Mouse (Mus musculus) MEL (cell line): ENCODE results near the gene Tia1. TPM values are rescaled to one million over a fixed set of nuclear protein-coding genes. Genes with fewer than 3 reads are reported as not detected.

Experiments used
- DNase-seq: peaks from one replicate; pipeline ENCODE4 v3.0.0; 2011; ENCODE audit warnings: low read depth, low spot score
- H3K27ac ChIP-seq: 2 replicates; pipeline ENCODE4 v1.5.1; 2012; ENCODE audit warnings: low read depth, mild to moderate bottlenecking, control low read depth, low read length, moderate library complexity; ENCODE audit not compliant: control insufficient read depth
- H3K27me3 ChIP-seq, 2 experiments: fragments of 150-350 bp in 1 of 2; sonication (generic) in 1 of 2; 2 replicates each; pipeline ENCODE4 v1.6.1; 2012; ENCODE audit warnings: low read length in 2 of 2, mild to moderate bottlenecking in 2 of 2, improper control_type of control experiment in 1 of 2, moderate library complexity in 1 of 2; ENCODE audit not compliant: insufficient read depth in 2 of 2, control insufficient read depth in 1 of 2
- H3K36me3 ChIP-seq, 2 experiments: 2 replicates each; pipeline ENCODE4 v1.6.1; 2012 to 2014; ENCODE audit warnings: low read length in 2 of 2, improper control_type of control experiment in 1 of 2, inconsistent platforms in 1 of 2, mild to moderate bottlenecking in 1 of 2; ENCODE audit not compliant: insufficient read depth in 2 of 2, control insufficient read depth in 1 of 2
- H3K4me1 ChIP-seq, 2 experiments: fragments of 150-350 bp in 1 of 2; sonication (generic) in 1 of 2; 2 replicates each; pipeline ENCODE4 v1.6.1; 2012; ENCODE audit warnings: low read length in 2 of 2, improper control_type of control experiment in 1 of 2, mild to moderate bottlenecking in 1 of 2; ENCODE audit not compliant: insufficient read depth in 2 of 2, control insufficient read depth in 1 of 2
- H3K4me3 ChIP-seq, 2 experiments: fragments of 150-350 bp in 1 of 2; sonication (generic) in 1 of 2; 2 replicates each; pipeline ENCODE4 v1.5.1; 2012; ENCODE audit warnings: low read depth in 2 of 2, low read length in 2 of 2, mild to moderate bottlenecking in 2 of 2, moderate library complexity in 2 of 2, control low read depth in 1 of 2, improper control_type of control experiment in 1 of 2; ENCODE audit not compliant: control insufficient read depth in 1 of 2, insufficient read depth in 1 of 2
- H3K79me2 ChIP-seq: 2 replicates; pipeline ENCODE4 v1.6.1; 2012; ENCODE audit warnings: mild to moderate bottlenecking, low read length, moderate library complexity; ENCODE audit not compliant: control insufficient read depth, poor library complexity, insufficient read depth
- H3K9ac ChIP-seq: 2 replicates; pipeline ENCODE4 v1.6.1; 2012; ENCODE audit warnings: low read depth, mild to moderate bottlenecking, control low read depth, low read length, moderate library complexity; ENCODE audit not compliant: control insufficient read depth, poor library complexity, severe bottlenecking
- H3K9me3 ChIP-seq: fragments of 150-350 bp; sonication (generic); replicated peaks from 2 replicates; pipeline ENCODE4 v1.6.1; 2012; ENCODE audit warnings: mild to moderate bottlenecking, low read length, improper control_type of control experiment, moderate library complexity; ENCODE audit not compliant: insufficient read depth
- CHD1 ChIP-seq: IDR thresholded peaks from 2 replicates; pipeline ENCODE4 v1.6.1; 2012; ENCODE audit warnings: low read depth, mild to moderate bottlenecking, inconsistent platforms, low read length, improper control_type of control experiment
- CHD2 ChIP-seq: IDR thresholded peaks from 2 replicates; pipeline ENCODE4 v1.6.1; 2011; ENCODE audit warnings: low read length, improper control_type of control experiment
- CTCF ChIP-seq, 3 experiments: IDR thresholded peaks in 2 of 3; conservative IDR thresholded peaks in 1 of 3; 2 replicates each; pipeline ENCODE4 v1.5.1; 2011 to 2012; ENCODE audit warnings: low read length in 3 of 3, low read depth in 2 of 3, mild to moderate bottlenecking in 2 of 3, improper control_type of control experiment in 1 of 3, inconsistent platforms in 1 of 3, mixed read lengths in 1 of 3, moderate library complexity in 1 of 3; ENCODE audit not compliant: control insufficient read depth in 1 of 3, insufficient read depth in 1 of 3, poor library complexity in 1 of 3, severe bottlenecking in 1 of 3
- E2F4 ChIP-seq: IDR thresholded peaks from 2 replicates; pipeline ENCODE4 v1.6.1; 2011; ENCODE audit warnings: low read depth, low read length, improper control_type of control experiment, borderline replicate concordance
- ELF1 ChIP-seq: IDR thresholded peaks from 2 replicates; pipeline ENCODE4 v1.6.1; 2014; ENCODE audit warnings: low read depth, mild to moderate bottlenecking, inconsistent platforms, low read length, improper control_type of control experiment, moderate library complexity
- HCFC1 ChIP-seq: IDR thresholded peaks from 2 replicates; pipeline ENCODE4 v1.6.1; 2012; ENCODE audit warnings: low read depth, mild to moderate bottlenecking, inconsistent platforms, low read length, improper control_type of control experiment, moderate library complexity
- JUND ChIP-seq: IDR thresholded peaks from 2 replicates; pipeline ENCODE4 v1.6.1; 2011; ENCODE audit warnings: low read depth, mild to moderate bottlenecking, improper control_type of control experiment, low read length
- KAT2A ChIP-seq: conservative IDR thresholded peaks from 2 replicates; pipeline ENCODE4 v1.6.1; 2012; ENCODE audit warnings: low read depth, low read length, improper control_type of control experiment, inconsistent platforms
- MAX ChIP-seq: IDR thresholded peaks from 2 replicates; pipeline ENCODE4 v1.6.1; 2011; ENCODE audit warnings: low read length, improper control_type of control experiment
- MXI1 ChIP-seq: IDR thresholded peaks from 2 replicates; pipeline ENCODE4 v1.6.1; 2011; ENCODE audit warnings: mild to moderate bottlenecking, low read depth, low read length, improper control_type of control experiment
- POLR2A ChIP-seq, 2 experiments: IDR thresholded peaks; 2 replicates each; pipeline ENCODE4 v1.6.1; 2011 to 2012; ENCODE audit warnings: low read length in 2 of 2, mild to moderate bottlenecking in 2 of 2, control low read depth in 1 of 2, improper control_type of control experiment in 1 of 2, low read depth in 1 of 2, moderate library complexity in 1 of 2; ENCODE audit not compliant: control insufficient read depth in 1 of 2, insufficient read depth in 1 of 2, poor library complexity in 1 of 2
- POLR2AphosphoS2 ChIP-seq: IDR thresholded peaks from 2 replicates; pipeline ENCODE4 v1.6.1; 2011; ENCODE audit warnings: low read length, improper control_type of control experiment
- RAD21 ChIP-seq: IDR thresholded peaks from 2 replicates; pipeline ENCODE4 v1.6.1; 2011; ENCODE audit warnings: mild to moderate bottlenecking, low read depth, low read length, improper control_type of control experiment
- SIN3A ChIP-seq: IDR thresholded peaks from 2 replicates; pipeline ENCODE4 v1.6.1; 2012; ENCODE audit warnings: low read length, improper control_type of control experiment, inconsistent platforms
- SMC3 ChIP-seq: IDR thresholded peaks from 2 replicates; pipeline ENCODE4 v1.6.1; 2011; ENCODE audit warnings: low read depth, low read length, improper control_type of control experiment
- TAL1 ChIP-seq: IDR thresholded peaks from 2 replicates; pipeline ENCODE4 v1.6.1; 2012; ENCODE audit warnings: mild to moderate bottlenecking, inconsistent platforms, low read length, moderate library complexity, mixed read lengths
- TCF12 ChIP-seq: IDR thresholded peaks from 2 replicates; pipeline ENCODE4 v1.6.1; 2014; ENCODE audit warnings: low read depth, mild to moderate bottlenecking, inconsistent platforms, low read length, improper control_type of control experiment, moderate library complexity
- UBTF ChIP-seq: IDR thresholded peaks from 2 replicates; pipeline ENCODE4 v1.6.1; 2012; ENCODE audit warnings: low read depth, mild to moderate bottlenecking, inconsistent platforms, low read length, improper control_type of control experiment, moderate library complexity, borderline replicate concordance; ENCODE audit not compliant: insufficient read depth
- USF1 ChIP-seq: IDR thresholded peaks from 2 replicates; pipeline ENCODE4 v1.6.1; 2014; ENCODE audit warnings: low read depth, mild to moderate bottlenecking, inconsistent platforms, low read length, improper control_type of control experiment, moderate library complexity
- ZKSCAN1 ChIP-seq: IDR thresholded peaks from 2 replicates; pipeline ENCODE4 v1.6.1; 2012; ENCODE audit warnings: low read depth, mild to moderate bottlenecking, inconsistent platforms, low read length, improper control_type of control experiment, moderate library complexity
- polyA plus RNA-seq, 2 experiments: library from polyadenylated mRNA; stranded (reverse) in 1 of 2; unstranded in 1 of 2; fragments of >175 nt in 1 of 2; fragments of >200 nt in 1 of 2; gene quantifications; 2 replicates each; pipeline versions ENCODE4 v1.2.1 to v1.2.4; 2012; ENCODE audit warnings: low replicate concordance in 2 of 2, low read depth in 1 of 2; ENCODE audit not compliant: insufficient read length in 2 of 2, insufficient read depth in 1 of 2, missing spikeins in 1 of 2
- total RNA-seq: library from RNA; depleted of rRNA; stranded (reverse); fragments of 300-350 nt; gene quantifications from 2 replicates; pipeline ENCODE4 v1.2.3, GENCODE M21; 2012

Tia1 gene
- total and polyA plus RNA-seq, 3 experiments: 21.5 to 25.3 TPM; not detected in 1

GRCm38 (mm10) chr6:86420491-86420890 is 16.5 kb downstream of the Tia1 start:
- H3K4me1 ChIP-seq: no peaks in the 10 kb centered on the region
- no peak overlapping the region for H3K4me3 ChIP-seq
- peak; percentile 76 for DNase-seq
- peaks cover 0 to 20% of the 10 kb centered on the region in 2 experiments; a peak in 2 of 4 replicates for H3K36me3 ChIP-seq
- H3K9ac ChIP-seq: no peak overlapping the region
- H3K27me3 ChIP-seq: no peaks in the 10 kb centered on the region
- no peak for TF ChIP-seq MXI1
- TF ChIP-seq USF1: no peak
- no peak for TF ChIP-seq SIN3A
- no peak for TF ChIP-seq KAT2A
- TF ChIP-seq JUND: no peak
- TF ChIP-seq MAX: no peak
- TF ChIP-seq CTCF (IDR thresholded peaks at IDR 0.05 in 2 of 3, conservative IDR thresholded peaks at IDR 0.05 in 1 of 3; ENCODE audit: control insufficient read depth in 1 of 3, insufficient read depth in 1 of 3, low read depth in 2 of 3, low read length in 3 of 3, poor library complexity in 1 of 3, severe bottlenecking in 1 of 3): peak; percentile 66 to 93 (median 74)
- TF ChIP-seq CHD2: no peak
- TF ChIP-seq CHD1: no peak
- no peak for TF ChIP-seq ZKSCAN1
- no peak for TF ChIP-seq ELF1
- TF ChIP-seq RAD21: no peak; the same call in 1 of the 2 replicates
- TF ChIP-seq TAL1: no peak
- TF ChIP-seq TCF12: no peak
- no peak for TF ChIP-seq POLR2AphosphoS2
- TF ChIP-seq POLR2A (IDR thresholded peaks at IDR 0.05; ENCODE audit: control insufficient read depth in 1 of 2, insufficient read depth in 1 of 2, low read depth in 1 of 2, low read length in 2 of 2, poor library complexity in 1 of 2): no peak
- peak; percentile 51 for TF ChIP-seq SMC3
- no peaks in the 10 kb centered on the region for H3K79me2 ChIP-seq
- no peaks in the 10 kb centered on the region for H3K9me3 ChIP-seq
- H3K27ac ChIP-seq: no peak overlapping the region

- Histone ChIP-seq H3K27me3 (no peaks in the 10 kb centered on the region), H3K79me2 (no peaks in the 10 kb centered on the region), H3K27ac (no peak within 1 kb of the TSS), H3K36me3 (peaks cover 0 to 27% of the 10 kb centered on the region in 2 experiments; a peak in 2 of 4 replicates), H3K4me3 (no peak within 1 kb of the TSS), H3K9me3 (no peaks in the 10 kb centered on the region), H3K4me1 (no peaks in the 10 kb centered on the region), H3K9ac (no peak within 1 kb of the TSS)
- no peak for DNase-seq
- TF ChIP-seq POLR2A (IDR thresholded peaks at IDR 0.05; ENCODE audit: control insufficient read depth in 1 of 2, insufficient read depth in 1 of 2, low read depth in 1 of 2, low read length in 2 of 2, poor library complexity in 1 of 2) (no peak), ELF1 (no peak), ZKSCAN1 (no peak), HCFC1 (no peak), KAT2A (no peak), UBTF (no peak), E2F4 (no peak)
These were observed 22.3 kb downstream of the Tia1 start, which contains the start of gene Gm44790 for GRCm38 (mm10) chr6:86426358-86426757. Gm44790 (plus strand) TSS chr6:86426658.
